Mouse (Mus musculus): ENCODE measurements at regions not wholly inside any gene's neighbourhood (a gene's known extent, or its start where the extent isn't known, plus 50 kb on each side); places are given as distances from the start of the nearest gene placed in this dataset.
A peak's percentile ranks its signal among the peaks of the same experiment; 100 is the strongest.

DNA sequence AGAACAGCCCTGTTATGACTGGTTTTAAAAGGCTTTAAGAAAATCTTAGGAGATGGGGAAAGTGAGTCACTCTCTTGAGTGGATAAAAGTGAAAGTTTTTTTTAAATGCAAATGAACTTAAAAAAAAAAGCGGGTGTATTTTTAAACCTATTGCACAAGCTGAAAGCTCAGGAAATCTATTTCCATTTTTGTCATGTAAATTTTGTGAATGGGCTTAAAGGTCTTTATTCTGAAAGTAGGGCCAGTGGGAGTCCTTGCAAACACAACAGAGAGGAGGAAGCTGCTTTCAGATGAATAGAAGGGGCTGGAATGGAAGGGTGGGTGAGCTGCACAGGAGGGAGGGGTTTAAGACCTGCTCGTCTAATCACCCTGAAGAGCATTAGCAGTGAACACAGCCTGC, 62.9 kb downstream of the Fam84a start:
- no peak for DNase-seq (ENCODE audit: inconsistent age in 2 of 2, low spot score in 1 of 2)

- DNase-seq (ENCODE audit: inconsistent age in 2 of 2, low spot score in 1 of 2), result no peak
Observed at GRCm38 (mm10) chr12:14082771-14083170, 69.1 kb downstream of the Fam84a start.

DNA sequence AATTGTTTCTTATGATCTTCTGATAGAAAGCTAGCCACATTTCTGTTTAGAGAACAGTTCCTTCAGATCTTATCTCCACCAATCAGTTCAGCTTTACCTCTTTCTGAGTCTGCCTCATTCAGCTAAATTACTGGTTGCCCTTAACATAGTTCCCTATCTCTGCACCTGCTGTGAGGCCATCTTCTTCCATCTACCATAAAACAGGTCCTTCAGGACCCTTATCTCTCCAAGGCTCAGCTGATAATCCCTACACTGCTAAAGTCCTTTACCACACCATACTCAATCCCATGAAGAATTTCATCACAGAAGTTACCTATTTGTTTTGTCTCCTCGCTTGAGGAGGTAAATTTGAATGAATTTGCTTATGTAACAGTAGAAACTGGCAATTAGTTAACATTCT, 72.0 kb downstream of the Fam84a start:
- DNase-seq (ENCODE audit: inconsistent age in 2 of 2, low spot score in 1 of 2), result no peak

- peak; percentile 60 to 86 for DNase-seq (ENCODE audit: inconsistent age in 2 of 2, low spot score in 1 of 2)
Observed at GRCm38 (mm10) chr12:14069049-14069448, 82.8 kb downstream of the Fam84a start.

- DNase-seq (ENCODE audit: inconsistent age in 2 of 2, low spot score in 1 of 2), result peak in 1 of 2 experiments; percentile 32
Observed at GRCm38 (mm10) chr12:14065401-14065800, 86.5 kb downstream of the Fam84a start.

GRCm38 (mm10) chr12:14063276-14063675, 88.6 kb downstream of the Fam84a start:
- DNase-seq (ENCODE audit: inconsistent age in 2 of 2, low spot score in 1 of 2), result no peak

GRCm38 (mm10) chr12:14056116-14056515, 95.7 kb downstream of the Fam84a start:
- no peak for DNase-seq (ENCODE audit: inconsistent age in 2 of 2, low spot score in 1 of 2)

DNA sequence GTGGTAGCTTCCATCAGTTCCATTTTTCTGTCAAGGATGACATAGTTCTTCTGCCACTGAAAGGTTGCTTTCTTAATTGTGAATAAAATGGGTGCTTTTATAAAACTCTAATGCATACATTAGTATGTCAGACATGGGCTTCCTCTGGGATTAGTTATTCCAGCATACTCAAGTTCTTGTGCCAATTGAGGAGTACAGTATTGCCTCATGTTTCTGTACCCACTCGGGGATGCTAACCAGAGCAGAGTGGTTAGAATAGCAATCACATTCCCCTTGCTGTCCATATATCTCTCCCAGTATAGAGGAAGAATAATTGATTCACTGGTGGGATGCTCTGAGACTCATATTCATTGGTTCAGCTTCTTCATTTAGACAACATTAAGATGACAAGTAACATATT, 119.5 kb downstream of the Fam84a start:
- DNase-seq (ENCODE audit: inconsistent age in 2 of 2, low spot score in 1 of 2), result no peak

GRCm38 (mm10) chr12:14015271-14015670, 136.6 kb downstream of the Fam84a start:
- DNase-seq (ENCODE audit: inconsistent age in 2 of 2, low spot score in 1 of 2), result peak in 1 of 2 experiments; percentile 34

DNA sequence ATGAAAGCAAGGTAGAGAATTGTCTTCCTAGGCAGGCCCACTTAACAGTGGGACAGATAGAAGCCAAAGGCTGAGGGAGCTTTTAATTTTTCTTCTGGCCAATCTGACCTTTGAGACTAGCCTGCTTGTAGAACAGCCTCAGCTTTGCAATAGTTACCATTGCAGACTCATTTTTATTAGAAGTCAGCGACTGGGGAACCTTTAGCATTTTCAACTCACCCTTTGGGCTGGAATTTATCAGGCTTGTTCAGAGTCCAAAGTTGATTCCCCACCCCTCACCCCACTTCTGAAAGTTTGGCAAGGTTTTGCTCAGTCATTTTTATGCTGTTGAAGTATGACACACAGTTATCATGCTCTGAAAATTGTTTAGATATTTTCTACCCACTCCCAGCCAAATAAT, 145.9 kb downstream of the Fam84a start:
- DNase-seq (ENCODE audit: inconsistent age in 2 of 2, low spot score in 1 of 2), result no peak

DNA sequence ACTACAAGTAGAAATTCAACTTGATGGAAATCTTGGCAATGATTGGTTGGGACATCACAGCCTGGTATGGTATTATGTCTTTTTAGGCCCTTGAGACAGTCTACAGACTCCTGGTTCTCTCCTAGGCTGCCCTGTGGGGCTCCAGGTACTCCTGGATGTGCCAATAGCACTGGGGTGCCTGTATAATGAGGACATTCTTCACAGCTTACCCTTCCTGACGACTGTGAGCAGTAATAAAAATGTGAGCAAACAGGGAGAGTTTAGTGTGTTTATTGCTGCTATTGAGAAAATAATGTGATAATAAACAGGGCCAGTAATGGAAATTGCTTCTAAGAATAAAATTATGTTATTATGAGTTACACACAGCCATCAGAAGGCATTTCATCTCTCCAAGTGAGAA, 150.2 kb downstream of the Fam84a start:
- no peak for DNase-seq (ENCODE audit: inconsistent age in 2 of 2, low spot score in 1 of 2)

GRCm38 (mm10) chr12:13984396-13984776, 167.5 kb downstream of the Fam84a start:
- DNase-seq (ENCODE audit: inconsistent age in 2 of 2, low spot score in 1 of 2), result no peak

- peak in 1 of 2 experiments; percentile 23 for DNase-seq (ENCODE audit: inconsistent age in 2 of 2, low spot score in 1 of 2)
Observed at GRCm38 (mm10) chr12:13983631-13984395, 168.0 kb downstream of the Fam84a start.

DNA sequence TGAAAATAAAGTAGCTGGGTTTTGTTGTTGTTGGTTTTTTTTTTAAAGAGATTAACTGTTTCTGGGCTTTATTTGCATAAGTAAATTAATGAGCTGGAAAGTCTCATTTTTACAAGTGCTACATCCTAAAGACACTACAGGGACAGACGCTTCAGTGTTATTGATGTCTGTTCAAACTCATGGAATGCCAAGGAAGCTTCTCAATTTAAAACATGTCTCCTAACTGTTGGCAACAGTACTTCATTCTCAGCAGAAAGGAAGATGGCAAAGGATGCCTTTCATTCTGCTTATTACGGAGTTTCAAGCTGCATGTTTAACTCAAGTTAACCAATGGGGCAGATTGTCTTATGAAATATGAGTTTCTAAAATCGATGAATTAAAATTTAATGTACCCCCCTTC, 187.3 kb downstream of the Fam84a start:
- no peak for DNase-seq (ENCODE audit: inconsistent age in 2 of 2, low spot score in 1 of 2)

DNA sequence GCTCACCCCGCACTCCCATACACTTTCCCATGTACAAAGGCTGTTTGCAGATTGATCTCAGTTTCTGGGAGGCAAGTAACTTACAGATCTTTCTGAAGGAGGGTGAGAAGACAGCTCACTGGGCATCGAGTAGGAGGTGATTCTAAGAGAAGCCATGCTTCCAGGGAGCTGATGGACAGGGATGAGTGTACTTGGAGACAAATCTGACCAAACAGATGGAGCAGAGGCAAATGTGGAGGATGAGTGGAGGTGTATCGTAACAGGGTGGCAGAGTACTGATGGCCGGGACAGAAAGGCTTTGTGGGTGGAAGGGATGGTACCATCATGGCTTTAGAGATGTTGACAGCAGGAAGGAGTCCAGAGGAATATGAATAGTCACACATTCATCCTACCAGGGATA, 212.4 kb downstream of the Fam84a start:
- no peak for DNase-seq (ENCODE audit: inconsistent age in 2 of 2, low spot score in 1 of 2)

DNA sequence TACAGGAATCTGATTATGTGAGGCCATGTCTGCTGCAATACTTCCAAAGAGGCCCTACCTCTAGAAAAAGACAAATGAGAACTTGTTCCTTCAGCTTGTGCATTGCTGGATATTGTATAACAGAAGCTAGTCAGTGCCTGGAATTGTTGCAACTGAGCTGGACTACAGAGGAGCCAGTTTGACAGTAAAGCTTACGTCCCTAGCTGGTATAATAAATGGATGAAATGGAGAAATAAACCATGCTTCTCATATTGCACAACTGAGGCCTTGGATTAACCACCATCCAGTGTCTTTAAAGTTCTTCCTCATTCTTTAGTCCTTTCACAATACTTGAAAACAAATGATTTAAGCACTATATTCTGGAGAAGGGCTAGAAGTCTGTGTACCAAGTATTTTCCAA, 230.8 kb downstream of the Fam84a start:
- peak in 1 of 2 experiments; percentile 58 for DNase-seq (ENCODE audit: inconsistent age in 2 of 2, low spot score in 1 of 2)

GRCm38 (mm10) chr12:13883317-13883716, 268.5 kb downstream of the Fam84a start:
- DNase-seq (ENCODE audit: inconsistent age in 2 of 2, low spot score in 1 of 2), result no peak

- no peak for DNase-seq (ENCODE audit: inconsistent age in 2 of 2, low spot score in 1 of 2)
Observed at GRCm38 (mm10) chr12:13869161-13869560, 282.7 kb downstream of the Fam84a start.

GRCm38 (mm10) chr12:13861226-13861625, 290.6 kb downstream of the Fam84a start:
- DNase-seq (ENCODE audit: inconsistent age in 2 of 2, low spot score in 1 of 2), result no peak

DNA sequence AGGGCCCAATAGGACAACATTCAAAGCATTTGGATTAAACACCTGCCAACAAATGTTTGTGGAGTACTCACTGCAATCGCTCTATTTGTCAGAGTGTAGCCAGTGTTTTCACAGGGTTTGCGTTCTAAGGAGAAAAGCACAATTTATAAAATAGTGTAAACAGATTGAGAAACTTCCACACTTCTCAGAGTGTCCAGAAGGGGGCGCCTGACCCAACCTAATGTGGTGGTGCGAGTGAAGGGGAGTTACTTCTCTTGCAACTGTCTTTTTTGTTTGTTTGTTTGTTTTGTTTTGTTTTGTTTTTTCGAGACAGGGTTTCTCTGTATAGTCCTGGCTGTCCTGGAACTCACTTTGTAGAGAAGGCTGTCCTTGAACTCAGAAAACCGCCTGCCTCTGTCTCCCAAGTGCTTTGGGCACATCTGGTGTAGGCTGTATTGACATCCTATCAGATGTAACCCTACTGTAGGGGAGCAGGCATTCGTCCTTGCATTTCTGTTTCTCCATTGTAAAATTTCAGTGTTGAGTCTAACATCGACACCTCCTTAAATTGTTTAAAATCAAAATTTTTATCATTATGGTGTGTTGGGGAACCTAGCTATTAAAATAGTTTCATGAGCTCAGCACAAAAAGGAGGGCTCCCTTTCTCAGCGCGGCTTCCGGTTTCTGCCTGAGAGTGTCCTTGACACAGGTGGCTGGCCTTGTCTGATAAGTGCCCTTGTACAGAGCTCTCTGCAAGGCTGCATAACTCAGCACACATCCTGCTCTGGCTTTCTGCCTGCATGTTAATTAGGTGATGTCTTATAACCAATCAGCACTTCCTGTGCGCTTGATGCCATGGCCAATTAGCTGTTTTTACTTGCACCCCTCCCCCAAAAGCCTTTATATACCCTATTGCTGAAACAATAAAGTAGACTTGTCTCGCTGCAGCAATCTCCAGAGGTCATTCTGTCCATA, 307.0 kb downstream of the Fam84a start:
- DNase-seq (ENCODE audit: inconsistent age in 2 of 2, low spot score in 1 of 2), result peak; percentile 8 to 74

GRCm38 (mm10) chr12:13843423-13844080, 308.3 kb downstream of the Fam84a start:
- no peak for DNase-seq (ENCODE audit: inconsistent age in 2 of 2, low spot score in 1 of 2)

All from adrenal gland, adult (tissue).